Mouse (Mus musculus) testis, adult 2 months (tissue): ENCODE results near the gene Dnajc15. TPM values are rescaled to one million over a fixed set of nuclear protein-coding genes. Genes with fewer than 3 reads are reported as not detected.

Experiments used
- H3K27ac ChIP-seq: fragments of 200-500 bp; 2 replicates; pipeline ENCODE4 v1.5.1; 2012; ENCODE audit warnings: low read depth, low read length; ENCODE audit not compliant: control insufficient read depth, insufficient read depth
- H3K27me3 ChIP-seq: fragments of 200-500 bp; 2 replicates; pipeline ENCODE4 v1.6.1; 2012; ENCODE audit warnings: mild to moderate bottlenecking, low read length, moderate library complexity; ENCODE audit not compliant: control insufficient read depth, insufficient read depth
- H3K36me3 ChIP-seq: fragments of 200-500 bp; 2 replicates; pipeline ENCODE4 v1.6.1; 2012; ENCODE audit warnings: mild to moderate bottlenecking, low read length; ENCODE audit not compliant: control insufficient read depth, insufficient read depth
- H3K4me1 ChIP-seq: fragments of 200-500 bp; 2 replicates; pipeline ENCODE4 v1.6.1; 2012; ENCODE audit warnings: low read length; ENCODE audit not compliant: control insufficient read depth, insufficient read depth
- H3K4me3 ChIP-seq: fragments of 200-500 bp; 2 replicates; pipeline ENCODE4 v1.5.1; 2012; ENCODE audit warnings: low read depth, mild to moderate bottlenecking, low read length, moderate library complexity, mixed read lengths; ENCODE audit not compliant: control insufficient read depth
- CTCF ChIP-seq: fragments of 200-500 bp; IDR thresholded peaks from 2 replicates; pipeline ENCODE4 v1.5.1; 2012; ENCODE audit warnings: low read depth, mild to moderate bottlenecking, inconsistent platforms, low read length, moderate library complexity; ENCODE audit not compliant: control insufficient read depth, insufficient read depth, insufficient replicate concordance
- POLR2A ChIP-seq: fragments of 200-500 bp; IDR thresholded peaks from 2 replicates; pipeline ENCODE4 v1.6.1; 2012; ENCODE audit warnings: low read depth, mild to moderate bottlenecking, inconsistent platforms, low read length, moderate library complexity; ENCODE audit not compliant: control insufficient read depth
- polyA plus RNA-seq: library from polyadenylated mRNA; depleted of rRNA; stranded (reverse); fragments of >200 nt; gene quantifications from 2 replicates; pipeline ENCODE4 v1.2.3, GENCODE M21; 2012; rRNA removed

Dnajc15 gene
- polyA plus RNA-seq: 57.6 and 70.6 TPM in 2 replicates

GRCm38 (mm10) chr14:77874304-77875241 lies at the start of gene Dnajc15:
TSS of gene Dnajc15 (minus strand) at chr14:77875125.
- H3K27me3 ChIP-seq: no peaks in the 10 kb centered on the region
- peak within 1 kb of the TSS; percentile 81 for H3K27ac ChIP-seq
- H3K4me3 ChIP-seq: peak within 1 kb of the TSS; percentile 98
- peaks cover 5% of the 10 kb centered on the region; the same call in 1 of the 2 replicates for H3K4me1 ChIP-seq
- H3K36me3 ChIP-seq: peaks cover 2% of the 10 kb centered on the region; the same call in 1 of the 2 replicates
- peak; percentile 91 for TF ChIP-seq POLR2A
- TF ChIP-seq CTCF: no peak

DNA sequence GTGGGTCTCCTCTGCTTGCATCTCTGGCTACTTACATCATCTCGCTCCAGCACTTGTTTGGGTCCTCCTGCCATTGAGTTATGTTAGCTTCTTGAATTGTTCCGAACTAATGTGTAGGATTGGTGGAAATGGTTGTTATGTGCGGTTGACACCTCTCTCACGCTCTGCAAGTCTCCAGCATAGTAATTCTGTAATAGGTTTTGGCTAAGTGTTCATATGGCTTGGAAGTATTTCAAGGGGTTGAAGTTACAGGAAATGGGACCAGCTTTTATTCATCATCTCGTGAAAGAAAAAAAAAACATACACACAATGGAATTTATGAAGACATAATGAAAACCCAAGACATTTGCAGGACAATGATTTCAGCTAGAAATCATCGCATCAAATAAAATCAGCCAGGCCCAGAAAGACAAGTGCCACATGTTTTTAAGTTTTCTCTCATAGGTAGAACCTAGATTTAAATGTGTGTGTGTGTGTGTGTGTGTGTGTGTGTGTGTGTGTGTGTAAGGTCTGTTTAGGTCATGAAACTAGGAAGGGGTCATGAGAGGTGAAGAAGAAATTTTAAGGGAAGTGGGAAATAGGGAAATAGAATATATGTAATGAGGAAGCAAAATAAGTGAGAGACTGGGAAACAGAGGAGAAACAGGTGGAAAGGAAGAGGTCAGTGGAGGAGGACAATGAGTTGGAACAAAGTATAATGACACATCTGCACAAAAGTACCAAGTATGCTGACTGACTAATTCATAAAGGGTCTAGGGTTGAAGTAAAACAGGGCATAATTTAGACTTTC lies 48.3 kb upstream of the Dnajc15 start:
- no peaks in the 10 kb centered on the region for H3K36me3 ChIP-seq
- H3K4me1 ChIP-seq: peaks cover 3% of the 10 kb centered on the region; the same call in 1 of the 2 replicates
- H3K27me3 ChIP-seq: no peaks in the 10 kb centered on the region
- no peak overlapping the region for H3K4me3 ChIP-seq
- no peak for TF ChIP-seq CTCF
- TF ChIP-seq POLR2A: no peak
- no peak overlapping the region for H3K27ac ChIP-seq

DNA sequence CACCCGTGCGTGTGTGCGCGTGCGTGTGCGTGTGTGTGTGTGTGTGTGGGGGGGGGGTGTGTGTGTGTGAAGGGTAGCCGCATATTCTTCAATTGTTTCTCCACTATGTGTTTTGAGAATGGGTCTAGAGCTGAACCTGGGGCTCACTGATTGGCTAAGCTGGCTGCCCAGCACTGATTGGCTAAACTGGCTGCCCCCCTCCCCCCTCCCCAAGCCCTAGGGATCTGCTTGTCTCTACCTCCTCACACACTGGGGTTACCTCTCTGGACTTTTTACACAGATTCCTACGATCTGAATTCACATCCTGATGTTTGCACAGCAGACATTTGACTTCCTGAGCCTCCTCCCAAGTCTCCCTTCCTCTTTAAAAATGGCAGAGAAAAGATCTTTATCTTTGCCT lies 46.7 kb upstream of the Dnajc15 start:
- TF ChIP-seq POLR2A (no peak), CTCF (no peak)
- Histone ChIP-seq H3K4me1 (peaks cover 3% of the 10 kb centered on the region; the same call in 1 of the 2 replicates), H3K27ac (no peak overlapping the region), H3K27me3 (no peaks in the 10 kb centered on the region), H3K36me3 (no peaks in the 10 kb centered on the region), H3K4me3 (no peak overlapping the region)

GRCm38 (mm10) chr14:77915776-77916175 lies 40.9 kb upstream of the Dnajc15 start:
- Histone ChIP-seq H3K27me3 (no peaks in the 10 kb centered on the region), H3K4me1 (no peaks in the 10 kb centered on the region), H3K4me3 (no peak overlapping the region), H3K27ac (no peak overlapping the region), H3K36me3 (no peaks in the 10 kb centered on the region)
- TF ChIP-seq CTCF (no peak), POLR2A (no peak)

DNA sequence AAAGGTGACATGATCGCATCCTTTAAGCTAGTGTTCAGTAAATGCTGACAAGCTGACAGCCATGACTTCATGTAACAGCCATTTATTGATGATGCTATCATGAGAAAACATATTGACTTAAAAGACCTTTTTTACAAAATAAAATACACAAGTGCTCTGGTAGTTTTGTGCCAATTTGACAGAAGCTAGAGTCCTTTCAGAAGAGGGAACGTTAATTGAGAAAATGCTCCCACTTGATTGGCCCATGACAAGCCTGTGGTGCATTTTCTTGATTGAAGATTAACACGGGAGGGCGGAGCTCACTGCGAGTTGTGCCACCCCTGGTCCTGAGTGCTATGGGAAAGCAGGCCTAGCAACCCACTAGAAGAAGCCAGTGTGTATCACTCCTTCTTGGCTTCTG lies 31.7 kb upstream of the Dnajc15 start:
- Histone ChIP-seq H3K27ac (no peak overlapping the region), H3K27me3 (no peaks in the 10 kb centered on the region), H3K36me3 (no peaks in the 10 kb centered on the region), H3K4me3 (no peak overlapping the region), H3K4me1 (peaks cover 6% of the 10 kb centered on the region)
- TF ChIP-seq POLR2A (no peak), CTCF (no peak)

GRCm38 (mm10) chr14:77905466-77905865 lies 30.5 kb upstream of the Dnajc15 start:
- no peak for TF ChIP-seq POLR2A
- H3K4me3 ChIP-seq: no peak overlapping the region
- H3K27me3 ChIP-seq: no peaks in the 10 kb centered on the region

GRCm38 (mm10) chr14:77904171-77904762 lies 29.3 kb upstream of the Dnajc15 start, which contains the start of gene Epsti1:
TSS of gene Epsti1 (plus strand) at chr14:77904239.
- no peaks in the 10 kb centered on the region for H3K27me3 ChIP-seq
- TF ChIP-seq POLR2A (no peak), CTCF (no peak)
- H3K36me3 ChIP-seq: no peaks in the 10 kb centered on the region
- peaks cover 6% of the 10 kb centered on the region for H3K4me1 ChIP-seq
- peak within 1 kb of the TSS; percentile 82 for H3K4me3 ChIP-seq
- H3K27ac ChIP-seq: peak within 1 kb of the TSS; percentile 40; the same call in 1 of the 2 replicates

More at GRCm38 (mm10) chr14:77905466-77905865, 30.5 kb upstream of the Dnajc15 start:
- Histone ChIP-seq H3K4me1 (peaks cover 6% of the 10 kb centered on the region), H3K36me3 (no peaks in the 10 kb centered on the region), H3K27ac (no peak overlapping the region)
